Mouse (Mus musculus): ENCODE results near the gene Zfp846.

GRCm38 (mm10) chr9:20642101-20642895 is 61.2 kb downstream of the Zfp846 start, which contains the start of gene Ubl5:
- TF ChIP-seq CTCF (conservative IDR thresholded peaks at IDR 0.05; ENCODE audit: insufficient read depth, insufficient read length, low read depth, low read length), result no peak
- no peak for TF ChIP-seq POLR2A (IDR thresholded peaks at IDR 0.05; ENCODE audit: low read depth, low read length)

Measured in kidney, adult 2 months (tissue).